Mouse (Mus musculus): ENCODE measurements around the gene Zfp326.

- TF ChIP-seq EP300 (optimal IDR thresholded peaks at IDR 0.05) (no peak), CTCF (IDR thresholded peaks at IDR 0.05; ENCODE audit: low read depth) (no peak)
These were observed 5.2 kb upstream of the Zfp326 start for GRCm38 (mm10) chr5:105871140-105871539.
